Mouse (Mus musculus) thymus, adult 2 months (tissue): Measurements from ENCODE around the gene Dok5.

ENCODE experiments used
- CTCF ChIP-seq: fragments of 200-500 bp; IDR thresholded peaks from 2 replicates; pipeline ENCODE4 v1.5.1; 2012; ENCODE audit warnings: mild to moderate bottlenecking, control low read depth, low read length, moderate library complexity, borderline replicate concordance; ENCODE audit not compliant: control insufficient read depth, poor library complexity, insufficient read depth; ENCODE audit errors: extremely low read depth
- POLR2A ChIP-seq: fragments of 200-500 bp; IDR thresholded peaks from 2 replicates; pipeline ENCODE4 v1.6.1; 2012; ENCODE audit warnings: mild to moderate bottlenecking, low read length, control low read depth, moderate library complexity; ENCODE audit not compliant: control insufficient read depth, poor library complexity, insufficient read depth; ENCODE audit errors: extremely low read depth

GRCm38 (mm10) chr2:170862799-170863198 is 131.2 kb downstream of the Dok5 start:
- TF ChIP-seq CTCF = no peak
- TF ChIP-seq POLR2A = no peak
